Mouse (Mus musculus) lung, postnatal 36 days (tissue): Measurements from ENCODE around the gene Olfr1249.
"Not testable (repeated sequence)": the region's sequence is repeated elsewhere in the genome, so short reads cannot be mapped to it uniquely, and the experiment has no call there.

ENCODE experiments used
- DNase-seq: peaks from one replicate; pipeline ENCODE4 v3.0.0; 2022; ENCODE audit warnings: mixed read lengths

Olfr1249 gene

GRCm38 (mm10) chr2:89634883-89635282 is at the start of gene Olfr1249:
Olfr1249 (minus strand) TSS chr2:89634983.
- no peak for DNase-seq

GRCm38 (mm10) chr2:89671836-89672235 is 37.1 kb upstream of the Olfr1249 start, which contains the start of gene Olfr1251:
Olfr1251 (minus strand) TSS chr2:89671936.
- no peak for DNase-seq

DNA sequence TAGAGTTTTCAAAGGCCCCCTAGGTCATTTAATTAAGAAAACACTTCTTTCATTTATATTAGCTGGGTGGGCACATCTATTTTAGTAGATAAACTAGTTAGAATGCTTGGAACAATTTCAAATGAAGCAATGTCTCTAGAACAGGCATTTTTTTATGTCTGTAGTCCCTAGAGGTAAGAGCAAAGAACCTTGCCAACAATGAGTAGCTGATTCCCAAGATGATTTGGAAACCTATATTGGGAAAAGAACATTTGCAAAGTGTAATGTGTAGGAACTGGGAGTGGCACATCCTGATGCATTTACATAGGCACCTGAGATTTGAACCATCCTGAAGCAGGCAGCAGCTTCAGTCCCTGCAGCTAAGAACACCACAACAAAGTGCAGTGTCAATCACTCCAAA is 26.6 kb upstream of the Olfr1249 start, which contains the start of gene Olfr1250:
TSS of gene Olfr1250 (minus strand) at position 101 of the 400 bp plus-strand sequence.
- DNase-seq, result no peak

DNA sequence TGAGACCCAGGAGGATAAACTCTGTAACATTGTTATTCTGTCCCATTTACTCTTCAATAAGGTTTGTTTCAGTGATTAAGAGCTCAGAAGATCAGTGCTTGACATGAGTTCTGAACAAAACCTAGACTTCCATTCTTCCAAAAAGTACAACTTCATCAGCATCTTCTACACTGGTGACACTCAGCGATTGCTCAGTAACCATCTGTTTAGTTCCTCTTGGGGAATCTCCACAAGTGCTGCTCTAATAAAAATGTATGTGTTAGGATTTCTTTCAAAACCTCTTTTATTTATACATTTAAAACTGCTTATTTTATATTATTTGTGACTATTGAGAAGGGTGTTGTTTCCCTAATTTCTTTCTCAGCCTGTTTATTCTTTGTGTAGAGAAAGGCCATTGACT is 16.6 kb downstream of the Olfr1249 start, which contains the start of gene Olfr1248:
TSS of gene Olfr1248 (minus strand) at position 101 of the 400 bp plus-strand sequence.
- DNase-seq, result not testable (repeated sequence)

DNA sequence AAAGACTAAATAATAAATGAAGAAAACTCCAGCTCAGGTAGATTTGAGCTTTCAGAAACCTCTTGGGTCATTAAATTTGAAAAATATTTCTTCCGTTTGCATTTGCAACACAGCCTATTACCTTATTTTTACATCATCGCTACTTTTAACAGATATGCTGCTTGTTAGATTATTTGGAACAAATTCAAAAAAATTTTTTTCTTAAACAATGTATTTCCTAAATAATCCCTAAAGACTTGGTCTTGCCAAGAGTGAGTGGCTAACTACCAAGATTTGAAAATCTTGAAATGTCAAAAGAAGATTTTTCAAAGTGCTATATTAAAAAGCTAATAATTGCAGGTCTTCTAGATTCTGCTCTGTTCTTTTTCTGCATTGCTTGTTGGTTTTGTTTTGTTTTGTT is 20.8 kb downstream of the Olfr1249 start, which contains the start of gene Olfr1247:
TSS of gene Olfr1247 (minus strand) at position 101 of the 400 bp plus-strand sequence.
- no peak for DNase-seq

- DNase-seq, result no peak
These were observed 41.7 kb downstream of the Olfr1249 start, which contains the start of gene Olfr1246 for GRCm38 (mm10) chr2:89593057-89593456. Olfr1246 (minus strand) TSS chr2:89593157.
